Mouse (Mus musculus) skeletal muscle tissue, adult 2 months (tissue): ENCODE results near the gene Plpp6.

Source experiments
- DNase-seq: peaks from one replicate; pipeline ENCODE4 v3.0.0-alpha.2; 2012; ENCODE audit warnings: low read depth, low spot score

Gene Plpp6

GRCm38 (mm10) chr19:28963842-28964551 is at the start of gene Plpp6:
Plpp6 (plus strand) TSS chr19:28963953.
- DNase-seq = peak; percentile 57

GRCm38 (mm10) chr19:28914598-28914997 is 49.2 kb upstream of the Plpp6 start:
- no peak for DNase-seq

GRCm38 (mm10) chr19:28915602-28916250 is 48.0 kb upstream of the Plpp6 start:
- DNase-seq = no peak

- no peak for DNase-seq
Measured at GRCm38 (mm10) chr19:28916492-28916891, 47.3 kb upstream of the Plpp6 start.

- DNase-seq = peak; percentile 11
Measured at GRCm38 (mm10) chr19:28917839-28918238, 45.9 kb upstream of the Plpp6 start.

- DNase-seq = no peak
Measured at GRCm38 (mm10) chr19:28926366-28926765, 37.4 kb upstream of the Plpp6 start.

- no peak for DNase-seq
Measured at GRCm38 (mm10) chr19:28927396-28927795, 36.4 kb upstream of the Plpp6 start.

GRCm38 (mm10) chr19:28929034-28929433 is 34.7 kb upstream of the Plpp6 start:
- DNase-seq = no peak

GRCm38 (mm10) chr19:28934897-28935296 is 28.9 kb upstream of the Plpp6 start:
- DNase-seq = no peak

- no peak for DNase-seq
Measured at GRCm38 (mm10) chr19:28940135-28940874, 23.4 kb upstream of the Plpp6 start.

GRCm38 (mm10) chr19:28941271-28941670 is 22.5 kb upstream of the Plpp6 start:
- no peak for DNase-seq

- peak; percentile 29 for DNase-seq
Measured at GRCm38 (mm10) chr19:28946782-28947181, 17.0 kb upstream of the Plpp6 start.

- no peak for DNase-seq
Measured at GRCm38 (mm10) chr19:28947311-28947710, 16.4 kb upstream of the Plpp6 start.

- no peak for DNase-seq
Measured at GRCm38 (mm10) chr19:28951251-28951650, 12.5 kb upstream of the Plpp6 start.

GRCm38 (mm10) chr19:28963113-28963512 is 640 bp upstream of the Plpp6 start:
- DNase-seq = peak; percentile 19

- DNase-seq = no peak
Measured at GRCm38 (mm10) chr19:28963513-28963841, 276 bp upstream of the Plpp6 start.

GRCm38 (mm10) chr19:28964552-28964903 is 775 bp downstream of the Plpp6 start:
- DNase-seq = no peak

- no peak for DNase-seq
Measured at GRCm38 (mm10) chr19:28967652-28968051, 3.9 kb downstream of the Plpp6 start, which contains the start of gene 4430402I18Rik. 4430402I18Rik (minus strand) TSS chr19:28967800.

GRCm38 (mm10) chr19:28968178-28968577 is 4.4 kb downstream of the Plpp6 start:
- no peak for DNase-seq

- DNase-seq = no peak
Measured at GRCm38 (mm10) chr19:28969231-28969630, 5.5 kb downstream of the Plpp6 start.

- DNase-seq = no peak
Measured at GRCm38 (mm10) chr19:28970251-28970650, 6.5 kb downstream of the Plpp6 start.

- DNase-seq = no peak
Measured at GRCm38 (mm10) chr19:28974862-28975611, 11.3 kb downstream of the Plpp6 start.
